Comparison of ENCODE assay signal across 11 mouse cellular contexts in genomic region chr10:96374293-96375069, GRCm38 (mm10).
A peak's percentile ranks its signal among the peaks of the same experiment; 100 is the strongest.
DNase-seq lines count a peak whose midpoint lies in the region; ATAC-seq lines count a peak whose summit lies in the region.
"Had no signal": no experiment of that assay in that cellular context is flagged by ENCODE, and none has a peak within 500 bp of the region (broad histone marks: within the 10 kb centered on the region; RNA-seq: fewer than 3 reads in every experiment).

No protein-coding gene starts in this region.

- ATAC-seq in midbrain, embryonic 11.5 days (ENCODE audit: low FRiP score): no peak
- no peak for ATAC-seq in midbrain, embryonic 13.5 days
- peak; percentile 47 for ATAC-seq in monocyte, adult 5-6 weeks (replicated peaks; ENCODE audit: insufficient number of reproducible peaks, low FRiP score, low TSS enrichment, poor library complexity, severe bottlenecking)
- no peak for ATAC-seq in kidney, embryonic 16.5 days (ENCODE audit: low FRiP score, low TSS enrichment)

- H3K27me3 ChIP-seq in midbrain, embryonic 11.5 days (ENCODE audit: control insufficient read depth, insufficient read depth, low read length): no peaks in the 10 kb centered on the region
- H3K27me3 ChIP-seq in midbrain, embryonic 13.5 days: no peaks in the 10 kb centered on the region
- H3K27me3 ChIP-seq in kidney, embryonic 16.5 days (ENCODE audit: insufficient read depth, low read length): no peaks in the 10 kb centered on the region
- H3K27me3 ChIP-seq: heart, embryonic 15.5 days had no signal

- no peak overlapping the region for H3K4me3 ChIP-seq in midbrain, embryonic 11.5 days (ENCODE audit: low read depth, low read length)
- H3K4me3 ChIP-seq in midbrain, embryonic 13.5 days (replicated peaks): no peak overlapping the region
- H3K4me3 ChIP-seq in kidney, embryonic 16.5 days (ENCODE audit: low read length): no peak overlapping the region
- H3K4me3 ChIP-seq: forebrain, embryonic 10.5 days; heart, embryonic 15.5 days had no signal

- DNase-seq in midbrain, embryonic 11.5 days (ENCODE audit: low spot score, missing footprints): peak; percentile 80
- DNase-seq in c-Kit-positive CD71-negative TER-119-negative erythroid progenitor cells, embryonic 14.5 days (ENCODE audit: low read depth): peak; percentile 46
- peak; percentile 43 for DNase-seq in thymus, postnatal 4 days
- DNase-seq in cerebellum, adult 9-10 months: no peak
- no peak for DNase-seq in layer of hippocampus, adult 18-20 months (ENCODE audit: low spot score in 2 of 2)
- DNase-seq: cerebellum, postnatal 36 days had no signal

- no peak overlapping the region for H3K27ac ChIP-seq in midbrain, embryonic 11.5 days (ENCODE audit: low read depth, low read length)
- H3K27ac ChIP-seq in midbrain, embryonic 13.5 days: no peak overlapping the region
- H3K27ac ChIP-seq in kidney, embryonic 16.5 days (ENCODE audit: low read length): no peak overlapping the region
- H3K27ac ChIP-seq: forebrain, embryonic 10.5 days; heart, embryonic 15.5 days had no signal

- no peaks in the 10 kb centered on the region for H3K36me3 ChIP-seq in midbrain, embryonic 11.5 days (ENCODE audit: control insufficient read depth, insufficient read depth, low read length)
- no peaks in the 10 kb centered on the region for H3K36me3 ChIP-seq in midbrain, embryonic 13.5 days
- H3K36me3 ChIP-seq in kidney, embryonic 16.5 days (ENCODE audit: insufficient read depth, low read length): no peaks in the 10 kb centered on the region
- H3K36me3 ChIP-seq: forebrain, embryonic 10.5 days; heart, embryonic 15.5 days had no signal

- no peak overlapping the region for H3K9ac ChIP-seq in midbrain, embryonic 11.5 days (ENCODE audit: low read length)
- no peak overlapping the region for H3K9ac ChIP-seq in midbrain, embryonic 13.5 days (replicated peaks)
- H3K9ac ChIP-seq in kidney, embryonic 16.5 days (replicated peaks; ENCODE audit: low read length): no peak overlapping the region
- H3K9ac ChIP-seq: heart, embryonic 15.5 days had no signal

- no peaks in the 10 kb centered on the region for H3K9me3 ChIP-seq in midbrain, embryonic 11.5 days (ENCODE audit: control insufficient read depth, low read length)
- no peaks in the 10 kb centered on the region for H3K9me3 ChIP-seq in midbrain, embryonic 13.5 days
- no peaks in the 10 kb centered on the region for H3K9me3 ChIP-seq in kidney, embryonic 16.5 days (ENCODE audit: low read length)
- H3K9me3 ChIP-seq: forebrain, embryonic 10.5 days; heart, embryonic 15.5 days had no signal

- 85% methylated on average over 12 of the region's 12 CpGs for WGBS in midbrain, embryonic 11.5 days
- WGBS in midbrain, embryonic 13.5 days: 89% methylated on average over 12 of the region's 12 CpGs
- whole genome bisulfite sequencing in kidney, embryonic 16.5 days: 85% methylated on average over 12 of the region's 12 CpGs

- no peaks in the 10 kb centered on the region for H3K4me1 ChIP-seq in midbrain, embryonic 11.5 days (ENCODE audit: control insufficient read depth, insufficient read depth, low read length)
- 0 out of 2 replicates have a peak, but pooled peaks cover 11% of the 10 kb centered on the region for H3K4me1 ChIP-seq in midbrain, embryonic 13.5 days (replicated peaks)
- H3K4me1 ChIP-seq in kidney, embryonic 16.5 days (ENCODE audit: insufficient read depth, low read length): peaks cover 20% of the 10 kb centered on the region; the same call in 1 of the 2 replicates

- no peak overlapping the region for H3K4me2 ChIP-seq in midbrain, embryonic 11.5 days
- no peak overlapping the region for H3K4me2 ChIP-seq in midbrain, embryonic 13.5 days (replicated peaks)
- no peak overlapping the region for H3K4me2 ChIP-seq in kidney, embryonic 16.5 days (replicated peaks; ENCODE audit: low read depth, low read length)
- H3K4me2 ChIP-seq: heart, embryonic 15.5 days had no signal

Comparison
In these comparisons a context has a peak if more than half of its experiments do, and no peak if none do; other contexts are left out.
1. DNase-seq: peak in midbrain, embryonic 11.5 days (single experiment), c-Kit-positive CD71-negative TER-119-negative erythroid progenitor cells, embryonic 14.5 days (single experiment) and thymus, postnatal 4 days (single experiment); none in cerebellum, adult 9-10 months (single experiment) and layer of hippocampus, adult 18-20 months (0 of 2).